Comparison of ENCODE assay signal across 28 mouse cellular contexts in genomic region chr13:111620433-111620832, GRCm38 (mm10). TPM values are rescaled to one million over a fixed set of nuclear protein-coding genes. Genes with fewer than 3 reads are reported as not detected.
"Had no signal": no experiment of that assay in that cellular context is flagged by ENCODE, and none has a peak within 500 bp of the region (broad histone marks: within the 10 kb centered on the region; RNA-seq: fewer than 3 reads in every experiment).

No protein-coding gene starts in this region.

- DNase-seq: gastrocnemius, postnatal 14 days; gastrocnemius, postnatal 36 days; heart, adult 11 months; heart, adult 2 months; heart, postnatal 10 days; heart, postnatal 4 days; kidney, postnatal 14 days; liver; liver, embryonic 13.5 days had no signal

- H3K36me3 ChIP-seq: hindbrain, embryonic 10.5 days; hindbrain, embryonic 12.5 days; intestine, embryonic 15.5 days; kidney, embryonic 15.5 days; limb, embryonic 10.5 days; limb, embryonic 12.5 days; liver, embryonic 13.5 days; liver, embryonic 15.5 days had no signal

- H3K9ac ChIP-seq: hindbrain, embryonic 12.5 days; hindbrain, embryonic 14.5 days; intestine, embryonic 15.5 days; kidney, embryonic 15.5 days; limb, embryonic 12.5 days; liver, embryonic 13.5 days; liver, embryonic 15.5 days had no signal

- ATAC-seq: hindbrain, embryonic 16.5 days; inflammation-experienced regulatory T-cells, adult 6 months; intestine, embryonic 15.5 days; intestine, postnatal 0 days had no signal

- H3K4me1 ChIP-seq: hindbrain, embryonic 12.5 days; kidney, embryonic 15.5 days; limb, embryonic 10.5 days; limb, embryonic 12.5 days; liver, embryonic 13.5 days; liver, embryonic 15.5 days had no signal

- H3K27ac ChIP-seq: heart, adult 2 months; hindbrain, embryonic 10.5 days; hindbrain, embryonic 12.5 days; hindbrain, embryonic 14.5 days; intestine, embryonic 15.5 days; kidney, embryonic 15.5 days; layer of hippocampus, adult 2 months; left cerebral cortex, adult 2 months; limb, embryonic 10.5 days; limb, embryonic 12.5 days; liver, embryonic 13.5 days; liver, embryonic 15.5 days had no signal

- H3K4me2 ChIP-seq: heart, embryonic 11.5 days; hindbrain, embryonic 12.5 days; hindbrain, embryonic 14.5 days; intestine, embryonic 15.5 days; kidney, embryonic 15.5 days; limb, embryonic 12.5 days; liver, embryonic 11.5 days; liver, embryonic 13.5 days; liver, embryonic 15.5 days had no signal

- H3K4me3 ChIP-seq: heart, adult 2 months; hindbrain, embryonic 10.5 days; hindbrain, embryonic 12.5 days; intestine, embryonic 15.5 days; kidney, embryonic 15.5 days; layer of hippocampus, adult 2 months; left cerebral cortex, adult 2 months; limb, embryonic 10.5 days; limb, embryonic 12.5 days; liver, embryonic 13.5 days; liver, embryonic 15.5 days had no signal

- H3K9me3 ChIP-seq: hindbrain, embryonic 10.5 days; hindbrain, embryonic 12.5 days; intestine, embryonic 15.5 days; kidney, embryonic 15.5 days; limb, embryonic 10.5 days; limb, embryonic 12.5 days; liver, embryonic 13.5 days; liver, embryonic 15.5 days had no signal

- H3K27me3 ChIP-seq: hindbrain, embryonic 12.5 days; intestine, embryonic 15.5 days; kidney, embryonic 15.5 days; limb, embryonic 12.5 days; liver, embryonic 13.5 days; liver, embryonic 15.5 days had no signal

RNA-seq across cellular contexts. Expression of gene Gm10198, which starts 27.8 kb away (rescaled TPM):
- polyA plus RNA-seq: gonadal fat pad, adult 2 months; heart, adult 2 months; heart, embryonic 11.5 days; heart, embryonic 14.5 days; heart, embryonic 16.5 days; hindbrain, embryonic 10.5 days; hindbrain, embryonic 12.5 days; hindbrain, embryonic 14.5 days; hindbrain, embryonic 16.5 days; inflammation-experienced regulatory T-cells, adult 6 months; intestine, embryonic 15.5 days; intestine, postnatal 0 days; kidney, embryonic 15.5 days; limb, embryonic 10.5 days; limb, embryonic 12.5 days; limb, embryonic 14.5 days; liver, embryonic 11.5 days; liver, embryonic 13.5 days; liver, embryonic 15.5 days had no signal
